Mouse (Mus musculus) NIH3T3 (cell line): ENCODE results near the gene Tsc2.

ENCODE experiments used
- DNase-seq: peaks from one replicate; pipeline ENCODE4 v3.0.0-alpha.2; 2012; ENCODE audit warnings: low read depth

Tsc2 gene

GRCm38 (mm10) chr17:24610711-24611110 is 21.7 kb downstream of the Tsc2 start:
- no peak for DNase-seq

- no peak for DNase-seq
These were observed 23.6 kb downstream of the Tsc2 start for GRCm38 (mm10) chr17:24608874-24609273.

GRCm38 (mm10) chr17:24608370-24608769 is 24.1 kb downstream of the Tsc2 start:
- no peak for DNase-seq

- DNase-seq, result no peak
These were observed 27.9 kb downstream of the Tsc2 start for GRCm38 (mm10) chr17:24604557-24604956.

GRCm38 (mm10) chr17:24603961-24604360 is 28.5 kb downstream of the Tsc2 start:
- no peak for DNase-seq

- no peak for DNase-seq
These were observed 31.9 kb downstream of the Tsc2 start for GRCm38 (mm10) chr17:24600502-24600901.

- no peak for DNase-seq
These were observed 34.4 kb downstream of the Tsc2 start for GRCm38 (mm10) chr17:24597989-24598388.

- no peak for DNase-seq
These were observed 35.8 kb downstream of the Tsc2 start for GRCm38 (mm10) chr17:24596471-24597183.

- DNase-seq, result no peak
These were observed 36.4 kb downstream of the Tsc2 start for GRCm38 (mm10) chr17:24596073-24596466.

GRCm38 (mm10) chr17:24595126-24596072 is 37.0 kb downstream of the Tsc2 start:
- peak; percentile 38 for DNase-seq

GRCm38 (mm10) chr17:24593992-24594890 is 38.2 kb downstream of the Tsc2 start:
- no peak for DNase-seq

- no peak for DNase-seq
These were observed 39.2 kb downstream of the Tsc2 start for GRCm38 (mm10) chr17:24593248-24593647.

- DNase-seq, result no peak
These were observed 40.7 kb downstream of the Tsc2 start for GRCm38 (mm10) chr17:24591695-24592094.

- DNase-seq, result peak; percentile 22
These were observed 41.5 kb downstream of the Tsc2 start for GRCm38 (mm10) chr17:24590943-24591342.

- no peak for DNase-seq
These were observed 45.9 kb downstream of the Tsc2 start for GRCm38 (mm10) chr17:24586532-24586931.

GRCm38 (mm10) chr17:24584520-24584919 is 47.9 kb downstream of the Tsc2 start:
- DNase-seq, result peak; percentile 52

GRCm38 (mm10) chr17:24583599-24584460 is 48.6 kb downstream of the Tsc2 start:
- peak; percentile 20 for DNase-seq

- DNase-seq, result no peak
These were observed 52.1 kb downstream of the Tsc2 start for GRCm38 (mm10) chr17:24580287-24580686.

GRCm38 (mm10) chr17:24579532-24579931 is 52.9 kb downstream of the Tsc2 start:
- DNase-seq, result no peak

GRCm38 (mm10) chr17:24573811-24574210 is 58.6 kb downstream of the Tsc2 start:
- DNase-seq, result no peak

GRCm38 (mm10) chr17:24572651-24573245 is 59.7 kb downstream of the Tsc2 start:
- DNase-seq, result no peak
